Mouse (Mus musculus) thymus, postnatal 0 days (tissue): Measurements from ENCODE around the gene Dbf4. TPM values are rescaled to one million over a fixed set of nuclear protein-coding genes. Genes with fewer than 3 reads are reported as not detected.

Experiments used
- DNase-seq: peaks from one replicate; pipeline ENCODE4 v3.0.0-alpha.2; 2015; ENCODE audit warnings: low spot score
- polyA plus RNA-seq: library from polyadenylated mRNA; unstranded; fragments of >200 nt; fragmentation: Nextera tagmentation; extraction: Ambion mirVana; gene quantifications from 2 replicates; pipeline ENCODE4 v1.2.1, GENCODE M21; 2015

The Dbf4 gene
- polyA plus RNA-seq: 44.4 and 46.4 TPM in 2 replicates

- DNase-seq: peak; percentile 92
These were observed at the start of gene Dbf4, which contains the start of gene Slc25a40 for GRCm38 (mm10) chr5:8422157-8422931. Dbf4 (minus strand) TSS chr5:8422716. Slc25a40 (plus strand) TSS chr5:8422850.

GRCm38 (mm10) chr5:8456561-8456960 lies 34.0 kb upstream of the Dbf4 start:
- DNase-seq: peak; percentile 6

- DNase-seq: peak; percentile 37
These were observed 33.0 kb upstream of the Dbf4 start for GRCm38 (mm10) chr5:8455565-8455964.

GRCm38 (mm10) chr5:8439095-8439494 lies 16.6 kb upstream of the Dbf4 start:
- no peak for DNase-seq

GRCm38 (mm10) chr5:8437481-8438156 lies 15.1 kb upstream of the Dbf4 start:
- no peak for DNase-seq

GRCm38 (mm10) chr5:8425899-8426298 lies 3.4 kb upstream of the Dbf4 start:
- DNase-seq: no peak

- DNase-seq: peak; percentile 24
These were observed 1.6 kb upstream of the Dbf4 start for GRCm38 (mm10) chr5:8424116-8424515.

- DNase-seq: peak; percentile 3
These were observed 714 bp upstream of the Dbf4 start for GRCm38 (mm10) chr5:8422932-8423928.

- DNase-seq: no peak
These were observed 1.1 kb downstream of the Dbf4 start for GRCm38 (mm10) chr5:8421424-8421823.

GRCm38 (mm10) chr5:8417443-8417842 lies 5.1 kb downstream of the Dbf4 start:
- DNase-seq: no peak

- no peak for DNase-seq
These were observed 5.7 kb downstream of the Dbf4 start for GRCm38 (mm10) chr5:8416683-8417413.

GRCm38 (mm10) chr5:8408746-8409145 lies 13.8 kb downstream of the Dbf4 start:
- DNase-seq: no peak

- no peak for DNase-seq
These were observed 24.8 kb downstream of the Dbf4 start for GRCm38 (mm10) chr5:8397587-8398249.

GRCm38 (mm10) chr5:8393891-8394583 lies 28.5 kb downstream of the Dbf4 start:
- no peak for DNase-seq

GRCm38 (mm10) chr5:8374297-8374906 lies 48.1 kb downstream of the Dbf4 start:
- no peak for DNase-seq

GRCm38 (mm10) chr5:8373415-8373814 lies 49.1 kb downstream of the Dbf4 start:
- DNase-seq: no peak

GRCm38 (mm10) chr5:8368781-8369180 lies 53.7 kb downstream of the Dbf4 start:
- no peak for DNase-seq

- no peak for DNase-seq
These were observed 54.2 kb downstream of the Dbf4 start for GRCm38 (mm10) chr5:8368328-8368692.
